Mouse (Mus musculus): ENCODE results near the gene Prss21. TPM values are rescaled to one million over a fixed set of nuclear protein-coding genes. Genes with fewer than 3 reads are reported as not detected.
A peak's percentile ranks its signal among the peaks of the same experiment; 100 is the strongest.

The Prss21 gene
- polyA plus RNA-seq, 1 experiment from 2014 or later: not detected

GRCm38 (mm10) chr17:23829064-23829619, 38.7 kb upstream of the Prss21 start, which contains the start of gene Elob:
Elob (minus strand) TSS chr17:23829136.
- Histone ChIP-seq H3K27ac (ENCODE audit: low read length) (peak within 1 kb of the TSS; percentile 98), H3K36me3 (ENCODE audit: control insufficient read depth, insufficient read depth) (peaks cover 7% of the 10 kb centered on the region; the same call in 1 of the 2 replicates), H3K4me1 (replicated peaks; ENCODE audit: control insufficient read depth, insufficient read depth, low read length) (peaks cover 18% of the 10 kb centered on the region), H3K9ac (replicated peaks; ENCODE audit: low read depth, low read length) (peak within 1 kb of the TSS; percentile 76), H3K4me3 (replicated peaks; ENCODE audit: low read length) (peak within 1 kb of the TSS; percentile 80), H3K27me3 (replicated peaks; ENCODE audit: control insufficient read depth, insufficient read depth, low read length) (peaks cover 7% of the 10 kb centered on the region), H3K4me2 (ENCODE audit: low read length) (peak within 1 kb of the TSS; percentile 79), H3K9me3 (ENCODE audit: control insufficient read depth, low read length) (no peaks in the 10 kb centered on the region)
- WGBS: 1% methylated on average over 20 of the region's 42 CpGs
- ATAC-seq: peak; percentile 96

DNA sequence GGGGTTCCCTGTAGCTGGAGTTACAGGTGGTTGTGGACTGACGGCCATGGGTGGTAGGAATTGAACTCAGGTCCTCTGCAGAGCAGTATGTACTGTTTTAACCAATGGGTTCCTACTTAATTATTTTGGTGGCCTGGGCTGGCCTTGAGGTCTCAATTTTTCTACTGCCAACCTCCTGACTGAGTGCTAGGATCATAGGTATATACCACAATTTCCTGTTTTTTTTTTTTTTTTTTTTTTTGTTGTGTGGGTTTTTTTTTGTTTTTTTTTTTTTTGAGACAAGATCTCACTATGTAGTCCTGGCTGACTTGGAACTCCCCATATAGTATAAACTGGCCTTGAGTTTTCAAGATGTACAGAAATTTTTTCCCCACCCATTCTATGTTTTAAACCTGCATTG, 36.7 kb upstream of the Prss21 start:
- Histone ChIP-seq H3K36me3 (ENCODE audit: control insufficient read depth, insufficient read depth) (peaks cover 2% of the 10 kb centered on the region; the same call in 1 of the 2 replicates), H3K4me3 (replicated peaks; ENCODE audit: low read length) (no peak overlapping the region), H3K9ac (replicated peaks; ENCODE audit: low read depth, low read length) (no peak overlapping the region), H3K27ac (ENCODE audit: low read length) (no peak overlapping the region), H3K9me3 (ENCODE audit: control insufficient read depth, low read length) (no peaks in the 10 kb centered on the region), H3K4me2 (ENCODE audit: low read length) (no peak overlapping the region), H3K4me1 (replicated peaks; ENCODE audit: control insufficient read depth, insufficient read depth, low read length) (peaks cover 18% of the 10 kb centered on the region), H3K27me3 (replicated peaks; ENCODE audit: control insufficient read depth, insufficient read depth, low read length) (peaks cover 7% of the 10 kb centered on the region)
- WGBS: 96% methylated on average over 1 of the region's 1 CpGs
- no peak for ATAC-seq

GRCm38 (mm10) chr17:23836006-23836575, 31.8 kb upstream of the Prss21 start, which contains the start of gene Prss33:
Prss33 (minus strand) TSS chr17:23836056.
- Histone ChIP-seq H3K9ac (replicated peaks; ENCODE audit: low read depth, low read length) (no peak within 1 kb of the TSS), H3K9me3 (ENCODE audit: control insufficient read depth, low read length) (no peaks in the 10 kb centered on the region), H3K36me3 (ENCODE audit: control insufficient read depth, insufficient read depth) (no peaks in the 10 kb centered on the region), H3K27me3 (replicated peaks; ENCODE audit: control insufficient read depth, insufficient read depth, low read length) (peaks cover 2% of the 10 kb centered on the region; the same call in 1 of the 2 replicates), H3K4me3 (replicated peaks; ENCODE audit: low read length) (no peak within 1 kb of the TSS), H3K4me1 (replicated peaks; ENCODE audit: control insufficient read depth, insufficient read depth, low read length) (no peaks in the 10 kb centered on the region), H3K27ac (ENCODE audit: low read length) (no peak within 1 kb of the TSS), H3K4me2 (ENCODE audit: low read length) (no peak within 1 kb of the TSS)
- no peak for ATAC-seq
- 49% methylated on average over 8 of the region's 8 CpGs for WGBS

DNA sequence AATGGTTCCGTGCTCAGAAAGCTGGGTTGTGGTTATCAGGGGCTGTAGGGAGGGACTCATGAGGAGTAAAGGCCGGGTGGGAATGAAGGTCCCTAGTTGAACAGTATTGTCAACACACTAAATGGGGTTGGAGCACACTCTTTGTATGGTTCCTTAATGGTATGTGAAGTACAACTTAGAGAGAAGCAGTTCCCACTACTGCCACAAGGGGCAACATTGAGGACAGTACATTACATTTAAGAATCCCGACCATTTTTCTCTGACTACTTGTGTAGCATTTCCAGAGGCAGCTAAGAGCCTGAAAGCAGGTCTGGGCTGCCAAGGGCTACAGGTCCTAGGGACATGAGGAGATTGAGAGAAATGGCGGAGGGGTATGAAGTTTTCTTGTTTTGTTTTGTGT, 26.7 kb upstream of the Prss21 start:
- ATAC-seq: peak; percentile 40; the same call in 1 of the 2 replicates
- Histone ChIP-seq H3K9me3 (ENCODE audit: control insufficient read depth, low read length) (no peaks in the 10 kb centered on the region), H3K36me3 (ENCODE audit: control insufficient read depth, insufficient read depth) (no peaks in the 10 kb centered on the region), H3K9ac (replicated peaks; ENCODE audit: low read depth, low read length) (no peak overlapping the region), H3K27ac (ENCODE audit: low read length) (no peak overlapping the region), H3K4me3 (replicated peaks; ENCODE audit: low read length) (no peak overlapping the region), H3K27me3 (replicated peaks; ENCODE audit: control insufficient read depth, insufficient read depth, low read length) (no peaks in the 10 kb centered on the region), H3K4me1 (replicated peaks; ENCODE audit: control insufficient read depth, insufficient read depth, low read length) (no peaks in the 10 kb centered on the region), H3K4me2 (ENCODE audit: low read length) (no peak overlapping the region)
- WGBS: 25% methylated on average over 4 of the region's 4 CpGs

DNA sequence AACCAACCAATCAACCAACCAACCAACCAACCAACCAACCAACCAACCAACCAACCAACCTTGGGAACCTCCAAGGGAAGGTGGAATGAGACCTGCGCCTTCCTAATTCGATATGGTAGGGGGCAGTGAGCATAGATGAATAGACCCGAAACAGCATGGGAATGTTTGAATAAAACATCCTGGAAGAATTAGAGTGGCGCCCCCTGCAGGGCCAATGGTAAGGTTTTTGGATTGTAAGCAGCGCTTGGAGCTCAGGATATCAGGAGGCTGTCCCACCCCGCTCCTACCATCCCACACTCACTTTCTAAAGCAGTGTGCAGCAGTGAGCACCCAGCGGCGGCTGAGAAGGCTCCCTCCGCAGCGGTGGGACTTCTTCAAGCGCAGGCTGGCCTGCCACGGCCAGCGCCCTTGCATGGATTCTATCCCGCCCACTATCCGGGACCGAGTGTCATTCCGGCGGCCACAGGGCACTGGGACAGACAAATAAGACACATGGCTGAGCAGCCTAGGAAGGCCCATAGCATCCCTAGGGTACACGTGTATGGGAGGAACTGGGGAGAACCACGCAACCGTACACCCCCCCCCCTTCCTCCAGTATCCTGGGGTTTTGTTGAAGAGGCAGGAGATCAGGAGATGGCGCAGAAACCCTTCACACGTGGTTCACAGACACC, 24.6 kb upstream of the Prss21 start:
- Histone ChIP-seq H3K4me2 (ENCODE audit: low read length) (no peak overlapping the region), H3K36me3 (ENCODE audit: control insufficient read depth, insufficient read depth) (no peaks in the 10 kb centered on the region), H3K27ac (ENCODE audit: low read length) (no peak overlapping the region), H3K9ac (replicated peaks; ENCODE audit: low read depth, low read length) (no peak overlapping the region), H3K27me3 (replicated peaks; ENCODE audit: control insufficient read depth, insufficient read depth, low read length) (no peaks in the 10 kb centered on the region), H3K4me1 (replicated peaks; ENCODE audit: control insufficient read depth, insufficient read depth, low read length) (no peaks in the 10 kb centered on the region), H3K4me3 (replicated peaks; ENCODE audit: low read length) (no peak overlapping the region), H3K9me3 (ENCODE audit: control insufficient read depth, low read length) (no peaks in the 10 kb centered on the region)
- no peak for ATAC-seq
- WGBS: 40% methylated on average over 23 of the region's 23 CpGs

- H3K4me2 ChIP-seq (ENCODE audit: low read length): peak within 1 kb of the TSS; percentile 12; the same call in 1 of the 2 replicates
- no peaks in the 10 kb centered on the region for H3K4me1 ChIP-seq (replicated peaks; ENCODE audit: control insufficient read depth, insufficient read depth, low read length)
- no peak within 1 kb of the TSS for H3K27ac ChIP-seq (ENCODE audit: low read length)
- no peak within 1 kb of the TSS for H3K9ac ChIP-seq (replicated peaks; ENCODE audit: low read depth, low read length)
- H3K27me3 ChIP-seq (replicated peaks; ENCODE audit: control insufficient read depth, insufficient read depth, low read length): no peaks in the 10 kb centered on the region
- no peaks in the 10 kb centered on the region for H3K36me3 ChIP-seq (ENCODE audit: control insufficient read depth, insufficient read depth)
- H3K4me3 ChIP-seq (replicated peaks; ENCODE audit: low read length): no peak within 1 kb of the TSS
- WGBS: 17% methylated on average over 19 of the region's 19 CpGs
- no peak for ATAC-seq
- H3K9me3 ChIP-seq (ENCODE audit: control insufficient read depth, low read length): no peaks in the 10 kb centered on the region
Observed at GRCm38 (mm10) chr17:23843812-23844273, 24.0 kb upstream of the Prss21 start, which contains the start of the genes Prss32 and Prss41. Prss32 (plus strand) TSS chr17:23843855. Prss41 (minus strand) TSS chr17:23844172.

DNA sequence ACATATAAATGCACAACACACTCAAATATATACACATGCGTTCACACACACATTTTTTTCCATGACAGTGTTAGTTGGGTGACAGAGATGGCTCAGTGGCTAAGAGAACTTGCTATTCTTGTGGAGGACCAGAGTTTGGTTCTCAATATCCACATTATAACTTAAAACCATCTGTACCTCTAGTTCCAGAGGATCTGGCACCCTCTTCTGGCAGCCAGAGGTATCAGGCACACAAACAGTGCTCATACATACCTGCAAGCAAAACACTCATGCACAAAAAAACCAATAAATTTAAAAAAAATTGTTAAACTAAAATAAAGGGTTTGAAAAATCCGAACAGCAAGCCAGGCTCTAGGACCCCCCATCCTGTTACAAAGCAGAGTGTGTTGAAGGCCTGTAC, 17.8 kb upstream of the Prss21 start:
- 60% methylated on average over 2 of the region's 2 CpGs for WGBS
- no peaks in the 10 kb centered on the region for H3K36me3 ChIP-seq (ENCODE audit: control insufficient read depth, insufficient read depth)

GRCm38 (mm10) chr17:23850853-23851749, 16.8 kb upstream of the Prss21 start:
- no peak overlapping the region for H3K4me2 ChIP-seq (ENCODE audit: low read length)
- no peaks in the 10 kb centered on the region for H3K27me3 ChIP-seq (replicated peaks; ENCODE audit: control insufficient read depth, insufficient read depth, low read length)
- H3K4me3 ChIP-seq (replicated peaks; ENCODE audit: low read length): no peak overlapping the region
- WGBS: 60% methylated on average over 18 of the region's 19 CpGs
- H3K4me1 ChIP-seq (replicated peaks; ENCODE audit: control insufficient read depth, insufficient read depth, low read length): no peaks in the 10 kb centered on the region
- no peaks in the 10 kb centered on the region for H3K36me3 ChIP-seq (ENCODE audit: control insufficient read depth, insufficient read depth)
- no peak overlapping the region for H3K9ac ChIP-seq (replicated peaks; ENCODE audit: low read depth, low read length)
- H3K27ac ChIP-seq (ENCODE audit: low read length): no peak overlapping the region
- no peak for ATAC-seq
- no peaks in the 10 kb centered on the region for H3K9me3 ChIP-seq (ENCODE audit: control insufficient read depth, low read length)

More for the DNA sequence above, 17.8 kb upstream of the Prss21 start:
- H3K4me2 ChIP-seq (ENCODE audit: low read length): no peak overlapping the region
- no peak overlapping the region for H3K27ac ChIP-seq (ENCODE audit: low read length)
- H3K4me3 ChIP-seq (replicated peaks; ENCODE audit: low read length): no peak overlapping the region
- H3K27me3 ChIP-seq (replicated peaks; ENCODE audit: control insufficient read depth, insufficient read depth, low read length): no peaks in the 10 kb centered on the region
- no peaks in the 10 kb centered on the region for H3K9me3 ChIP-seq (ENCODE audit: control insufficient read depth, low read length)
- H3K9ac ChIP-seq (replicated peaks; ENCODE audit: low read depth, low read length): no peak overlapping the region
- ATAC-seq: no peak
- H3K4me1 ChIP-seq (replicated peaks; ENCODE audit: control insufficient read depth, insufficient read depth, low read length): no peaks in the 10 kb centered on the region
